Mouse (Mus musculus): ENCODE measurements around the gene Fam13c. TPM values are rescaled to one million over a fixed set of nuclear protein-coding genes. Genes with fewer than 3 reads are reported as not detected.

Gene Fam13c
- polyA plus RNA-seq (2014; fragmentation: Illumina TruSeq; extraction: RNeasy Lipid Tissue Mini Kit (QIAGEN cat#74804); ENCODE audit: low replicate concordance): 4.0 TPM

DNA sequence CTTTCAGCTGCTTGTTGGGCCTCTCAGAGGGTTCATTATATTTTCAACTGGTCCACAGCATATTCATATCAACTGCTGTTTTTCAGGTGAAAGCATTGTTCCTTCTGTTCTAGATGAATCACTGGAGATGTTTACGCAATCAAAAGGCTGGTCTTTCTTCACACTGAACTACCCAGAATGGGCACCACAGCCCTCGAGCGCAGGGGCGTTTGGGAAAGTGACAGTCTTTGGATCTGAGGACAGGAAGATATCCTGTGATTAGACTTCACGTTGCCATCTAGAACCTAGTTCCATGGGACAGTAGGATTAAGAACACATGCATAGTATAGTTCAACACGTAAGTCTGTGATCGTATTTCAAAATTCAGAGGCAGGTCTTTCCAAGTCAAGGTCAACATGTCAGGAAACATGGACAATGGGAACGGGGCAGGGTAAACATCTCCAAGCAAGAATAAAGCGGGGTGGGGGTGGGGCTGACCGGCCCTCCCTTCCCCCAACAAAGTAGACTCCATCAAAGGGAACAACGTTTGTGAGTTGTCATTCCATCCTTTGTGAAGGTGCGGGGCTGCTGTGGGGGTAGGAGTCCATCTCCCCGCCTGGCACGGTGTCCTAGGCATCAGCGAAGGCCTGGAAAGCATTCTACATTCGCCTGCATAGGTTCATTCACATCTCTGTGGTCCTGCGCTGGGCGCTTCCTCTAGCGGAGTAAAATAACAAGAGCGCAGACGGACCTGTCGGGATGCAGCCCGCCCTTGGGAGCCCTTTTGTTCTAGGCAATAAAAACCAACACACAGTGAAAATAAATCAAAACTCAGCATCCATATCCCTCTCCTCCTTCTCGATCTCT lies at the start of gene Fam13c:
Gene Fam13c (plus strand): TSS at position 806 of the 846 bp plus-strand sequence.

Other genes with a start within 250 kb of the Fam13c start
- gene Mrln, start 235.8 kb upstream of the Fam13c start, polyA plus RNA-seq (2014; fragmentation: Illumina TruSeq; extraction: RNeasy Lipid Tissue Mini Kit (QIAGEN cat#74804); ENCODE audit: low replicate concordance): not detected
- 20.0 TPM for gene Slc16a9, start 195.4 kb upstream of the Fam13c start, polyA plus RNA-seq (2014; fragmentation: Illumina TruSeq; extraction: RNeasy Lipid Tissue Mini Kit (QIAGEN cat#74804); ENCODE audit: low replicate concordance)
- gene Phyhipl, start 215.5 kb downstream of the Fam13c start, polyA plus RNA-seq (2014; fragmentation: Illumina TruSeq; extraction: RNeasy Lipid Tissue Mini Kit (QIAGEN cat#74804); ENCODE audit: low replicate concordance): 0.33 TPM

Data from small intestine, adult 10 weeks (tissue).